Mouse (Mus musculus): ENCODE measurements around the gene Mcf2l.

DNA sequence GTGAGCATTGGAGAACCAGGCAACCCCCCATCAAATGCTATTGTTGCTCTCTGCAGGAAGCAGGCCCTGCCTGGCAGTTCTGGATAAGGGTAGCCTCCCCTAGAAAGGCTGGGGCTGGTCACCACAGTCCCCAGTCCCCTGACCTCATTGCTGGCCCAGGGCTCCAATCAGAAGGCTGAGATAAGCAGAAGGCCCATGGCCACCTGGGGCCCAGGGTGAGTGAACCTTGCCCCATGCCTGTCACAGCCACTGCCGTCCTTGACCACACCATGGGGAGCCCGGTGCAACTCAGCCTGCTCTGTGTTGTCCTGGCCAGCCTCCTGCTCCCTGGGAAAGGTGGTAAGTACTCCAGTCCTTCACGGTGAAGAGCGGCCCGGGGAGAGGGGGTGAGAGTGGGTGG lies 164.0 kb downstream of the Mcf2l start:
- TF ChIP-seq CTCF (IDR thresholded peaks at IDR 0.05; ENCODE audit: borderline replicate concordance, control insufficient read depth, extremely low read depth, insufficient read depth, low read length, poor library complexity) (no peak), POLR2A (IDR thresholded peaks at IDR 0.05; ENCODE audit: control insufficient read depth, extremely low read depth, insufficient read depth, low read length, poor library complexity) (no peak)

Measured in thymus, adult 2 months (tissue).